Mouse (Mus musculus) neural tube, embryonic 12.5 days (tissue): Measurements from ENCODE around the gene Sbno1. TPM values are rescaled to one million over a fixed set of nuclear protein-coding genes. Genes with fewer than 3 reads are reported as not detected.

Experiments used
- ATAC-seq: fragments of 200-750 bp; cut with Nextera tagmentation; 2 replicates; pipeline ENCODE4 v1.8.0; 2017; ENCODE audit warnings: low read depth, mild to moderate bottlenecking, moderate TSS enrichment, moderate library complexity; ENCODE audit not compliant: low FRiP score
- H3K27ac ChIP-seq: fragments of 300-500 bp; sonication (generic); 2 replicates; pipeline ENCODE4 v1.5.1; 2016
- H3K27me3 ChIP-seq: fragments of 300-500 bp; sonication (generic); replicated peaks from 2 replicates; pipeline ENCODE4 v1.6.1; 2016; ENCODE audit warnings: mild to moderate bottlenecking
- H3K36me3 ChIP-seq: fragments of 300-500 bp; sonication (generic); 2 replicates; pipeline ENCODE4 v1.6.1; 2016; ENCODE audit warnings: mild to moderate bottlenecking
- H3K4me1 ChIP-seq: fragments of 300-500 bp; sonication (generic); 2 replicates; pipeline ENCODE4 v1.6.1; 2016
- H3K4me2 ChIP-seq: fragments of 300-500 bp; sonication (generic); replicated peaks from 2 replicates; pipeline ENCODE4 v1.6.1; 2016; ENCODE audit warnings: mild to moderate bottlenecking
- H3K4me3 ChIP-seq: fragments of 300-500 bp; sonication (generic); 2 replicates; pipeline ENCODE4 v1.5.1; 2016
- H3K9ac ChIP-seq: fragments of 300-500 bp; sonication (generic); 2 replicates; pipeline ENCODE4 v1.6.1; 2016; ENCODE audit warnings: mild to moderate bottlenecking
- H3K9me3 ChIP-seq: fragments of 300-500 bp; sonication (generic); 2 replicates; pipeline ENCODE4 v1.6.1; 2016; ENCODE audit warnings: mild to moderate bottlenecking
- whole genome bisulfite sequencing: fragments of 180-500 bp; shearing (Covaris S2); methylation state at CpG from one replicate; pipeline ENCODE4 v1.1.7; 2016; 5-methylcytosine and 5-hydroxymethylcytosine counted together
- polyA plus RNA-seq: library from polyadenylated mRNA; unstranded; fragments of >200 nt; fragmentation: Nextera tagmentation; extraction: Ambion mirVana; gene quantifications from 2 replicates; pipeline ENCODE4 v1.2.1, GENCODE M21; 2016

Gene Sbno1
- polyA plus RNA-seq, 1 experiment from 2014 or later: 108 TPM

- peak; percentile 98 for ATAC-seq
- H3K36me3 ChIP-seq: no peaks in the 10 kb centered on the region
- peak within 1 kb of the TSS; percentile 97 for H3K4me2 ChIP-seq
- H3K9ac ChIP-seq: peak within 1 kb of the TSS; percentile 74
- peak within 1 kb of the TSS; percentile 53 for H3K27ac ChIP-seq
- H3K4me1 ChIP-seq: peaks cover 10% of the 10 kb centered on the region
- no peaks in the 10 kb centered on the region for H3K27me3 ChIP-seq
- WGBS: 1% methylated on average over 34 of the region's 34 CpGs
- no peaks in the 10 kb centered on the region for H3K9me3 ChIP-seq
- peak within 1 kb of the TSS; percentile 73 for H3K4me3 ChIP-seq
Measured at GRCm38 (mm10) chr5:124439447-124440093, 13.8 kb upstream of the Sbno1 start, which contains the start of gene Kmt5a. TSS of gene Kmt5a (plus strand) at chr5:124439930.

- H3K36me3 ChIP-seq: no peaks in the 10 kb centered on the region
- H3K27ac ChIP-seq: no peak overlapping the region
- H3K9ac ChIP-seq: no peak overlapping the region
- H3K4me3 ChIP-seq: 0 out of 2 replicates have a peak overlapping the region, but pooled peaks have one; percentile 73
- 66% methylated on average over 5 of the region's 5 CpGs for WGBS
- H3K27me3 ChIP-seq: no peaks in the 10 kb centered on the region
- no peak for ATAC-seq
- peak overlapping the region; percentile 97 for H3K4me2 ChIP-seq
- H3K9me3 ChIP-seq: no peaks in the 10 kb centered on the region
- peaks cover 8% of the 10 kb centered on the region; the same call in 1 of the 2 replicates for H3K4me1 ChIP-seq
Measured at GRCm38 (mm10) chr5:124438746-124439145, 12.9 kb upstream of the Sbno1 start.

DNA sequence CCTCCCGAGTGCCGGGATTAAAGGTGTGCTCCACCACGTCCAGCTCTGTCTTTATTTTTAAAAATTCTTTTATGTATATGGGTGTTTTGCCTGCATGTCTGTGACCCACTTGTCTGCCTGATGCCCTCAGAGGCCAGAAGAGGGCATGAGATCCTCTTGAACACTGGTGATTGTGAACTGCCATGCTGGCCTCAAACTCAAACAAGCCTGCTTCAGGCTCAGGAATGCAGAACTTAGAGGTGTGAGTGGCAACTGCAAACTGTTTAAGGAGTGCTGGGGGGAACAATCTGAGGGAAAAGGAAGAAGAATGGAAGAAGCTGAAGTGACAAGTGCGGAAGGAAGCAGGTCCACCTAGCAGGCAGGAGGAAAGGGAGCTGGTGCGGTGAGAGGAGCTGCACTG is 12.4 kb upstream of the Sbno1 start:
- no peak for ATAC-seq

GRCm38 (mm10) chr5:124433048-124433447 is 7.2 kb upstream of the Sbno1 start:
- ATAC-seq: no peak

More for the DNA sequence above, 12.4 kb upstream of the Sbno1 start:
- Histone ChIP-seq H3K9me3 (no peaks in the 10 kb centered on the region), H3K27ac (no peak overlapping the region), H3K36me3 (no peaks in the 10 kb centered on the region), H3K4me3 (no peak overlapping the region), H3K4me1 (peaks cover 8% of the 10 kb centered on the region; the same call in 1 of the 2 replicates), H3K27me3 (no peaks in the 10 kb centered on the region), H3K9ac (no peak overlapping the region), H3K4me2 (no peak overlapping the region)
- 91% methylated on average over 5 of the region's 5 CpGs for WGBS

DNA sequence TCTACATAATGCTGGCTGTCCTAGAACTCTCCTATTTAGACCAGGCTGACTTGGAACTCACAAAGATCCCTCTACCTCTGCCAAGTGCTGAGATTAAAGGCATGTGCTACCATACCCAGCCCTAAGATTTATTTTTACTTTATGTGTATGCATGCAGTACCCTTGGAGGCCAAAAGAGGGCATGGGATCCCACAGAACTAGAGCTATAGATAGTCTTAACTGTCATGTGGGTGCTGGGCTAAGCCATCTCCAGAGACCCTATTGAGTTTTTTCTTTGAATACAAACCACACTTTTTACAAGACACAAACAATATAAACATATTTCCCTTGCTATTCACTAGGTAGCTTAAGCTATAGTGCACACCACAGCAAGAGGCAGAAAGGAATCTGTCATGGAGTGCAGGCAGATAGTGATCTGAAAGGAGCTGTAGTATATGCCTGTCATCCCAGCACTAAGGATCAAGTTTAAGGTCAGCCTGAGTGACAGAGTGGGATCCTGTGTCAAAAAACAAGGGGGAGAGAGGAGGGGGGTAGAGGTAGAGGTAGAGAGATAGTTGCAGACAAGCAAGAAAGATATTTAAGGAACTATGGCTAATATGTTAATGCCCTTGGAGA is 6.7 kb upstream of the Sbno1 start:
- H3K27ac ChIP-seq: no peak overlapping the region
- no peaks in the 10 kb centered on the region for H3K27me3 ChIP-seq
- no peaks in the 10 kb centered on the region for H3K36me3 ChIP-seq
- no peaks in the 10 kb centered on the region for H3K4me1 ChIP-seq
- H3K9ac ChIP-seq: no peak overlapping the region
- H3K9me3 ChIP-seq: no peaks in the 10 kb centered on the region
- no peak overlapping the region for H3K4me2 ChIP-seq
- H3K4me3 ChIP-seq: no peak overlapping the region
- ATAC-seq: 0 out of 2 replicates have a peak, but pooled peaks have one; percentile 37

More at GRCm38 (mm10) chr5:124433048-124433447, 7.2 kb upstream of the Sbno1 start:
- Histone ChIP-seq H3K4me1 (no peaks in the 10 kb centered on the region), H3K4me3 (no peak overlapping the region), H3K36me3 (no peaks in the 10 kb centered on the region), H3K27ac (no peak overlapping the region), H3K4me2 (no peak overlapping the region), H3K9ac (no peak overlapping the region), H3K9me3 (no peaks in the 10 kb centered on the region), H3K27me3 (no peaks in the 10 kb centered on the region)
- 69% methylated on average over 2 of the region's 2 CpGs for WGBS

DNA sequence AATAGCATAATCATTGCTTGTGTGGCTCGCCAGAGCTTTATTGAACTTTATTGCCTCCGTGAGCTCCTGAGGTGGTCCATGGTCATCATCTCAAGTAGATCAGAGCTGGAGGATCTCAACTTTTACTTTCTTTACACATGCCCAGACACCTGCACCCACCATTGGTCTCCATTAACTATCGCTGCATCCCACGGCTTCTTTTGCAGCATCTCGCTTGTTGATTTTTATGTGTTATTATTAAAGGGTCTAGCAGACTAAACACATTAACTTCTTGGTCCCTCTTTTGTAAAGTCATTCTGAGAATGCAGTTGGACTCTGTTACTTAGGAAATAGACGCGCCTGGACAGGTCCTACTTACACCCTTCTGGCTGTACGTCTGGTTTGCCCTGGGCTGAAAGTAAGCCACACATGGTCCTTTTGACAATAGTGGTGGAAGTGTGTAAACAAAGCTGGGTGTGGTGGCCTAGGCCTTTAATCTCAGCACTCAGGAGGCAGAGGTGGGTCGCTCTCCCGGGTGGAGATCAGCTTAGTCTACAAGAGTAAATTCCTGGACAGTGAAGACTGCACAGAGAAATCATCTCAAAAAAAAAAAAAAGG is 772 bp upstream of the Sbno1 start:
- Histone ChIP-seq H3K27me3 (no peaks in the 10 kb centered on the region), H3K9ac (0 out of 2 replicates have a peak overlapping the region, but pooled peaks have one; percentile 17), H3K27ac (no peak overlapping the region), H3K4me3 (peak overlapping the region; percentile 95), H3K36me3 (no peaks in the 10 kb centered on the region), H3K4me1 (peaks cover 8% of the 10 kb centered on the region; the same call in 1 of the 2 replicates), H3K4me2 (peak overlapping the region; percentile 96), H3K9me3 (no peaks in the 10 kb centered on the region)
- no peak; the same call in 1 of the 2 replicates for ATAC-seq
- 92% methylated on average over 10 of the region's 10 CpGs for WGBS

- no peaks in the 10 kb centered on the region for H3K27me3 ChIP-seq
- peaks cover 8% of the 10 kb centered on the region; the same call in 1 of the 2 replicates for H3K4me1 ChIP-seq
- under 1% methylated on average over 63 of the region's 63 CpGs for WGBS
- no peaks in the 10 kb centered on the region for H3K36me3 ChIP-seq
- peak overlapping the region; percentile 94 for H3K9ac ChIP-seq
- peak overlapping the region; percentile 54; the same call in 1 of the 2 replicates for H3K27ac ChIP-seq
- no peaks in the 10 kb centered on the region for H3K9me3 ChIP-seq
- ATAC-seq: peak; percentile 63
- peak overlapping the region; percentile 96 for H3K4me2 ChIP-seq
- peak overlapping the region; percentile 95 for H3K4me3 ChIP-seq
Measured at GRCm38 (mm10) chr5:124424723-124425411, 934 bp downstream of the Sbno1 start.

DNA sequence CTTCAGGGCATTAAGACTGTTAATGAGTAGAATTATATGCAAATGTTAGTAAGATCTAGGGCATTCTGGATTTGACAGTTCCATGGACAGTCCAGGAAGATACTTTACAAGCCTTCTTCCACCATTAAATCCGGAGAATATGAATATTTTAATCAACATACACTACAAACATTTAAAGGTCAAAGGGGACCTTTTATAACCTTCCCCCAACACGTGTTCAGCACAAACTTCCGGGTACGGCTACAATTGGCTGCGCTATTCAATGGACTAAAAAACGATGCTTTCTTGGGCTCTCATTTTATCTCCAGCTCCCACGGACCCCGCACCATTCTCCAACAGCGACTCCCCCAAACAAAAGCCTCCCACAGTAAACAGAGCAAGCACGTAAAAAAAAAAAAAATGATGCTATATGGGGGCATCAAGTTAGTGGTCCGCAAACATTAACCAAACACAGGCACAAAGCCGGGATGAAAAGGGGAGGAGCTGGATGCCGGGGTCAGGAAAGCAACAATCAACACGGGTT is 1.5 kb downstream of the Sbno1 start:
- no peak for ATAC-seq
- no peak overlapping the region for H3K27ac ChIP-seq
- WGBS: 4% methylated on average over 14 of the region's 14 CpGs

GRCm38 (mm10) chr5:124421786-124422185 is 4.0 kb downstream of the Sbno1 start:
- no peaks in the 10 kb centered on the region for H3K27me3 ChIP-seq
- H3K4me1 ChIP-seq: peaks cover 8% of the 10 kb centered on the region; the same call in 1 of the 2 replicates
- no peak for ATAC-seq
- 97% methylated on average over 2 of the region's 2 CpGs for WGBS
- no peak overlapping the region for H3K4me2 ChIP-seq
- H3K9me3 ChIP-seq: no peaks in the 10 kb centered on the region
- H3K36me3 ChIP-seq: no peaks in the 10 kb centered on the region
- no peak overlapping the region for H3K4me3 ChIP-seq
- H3K9ac ChIP-seq: no peak overlapping the region
- no peak overlapping the region for H3K27ac ChIP-seq

More for the DNA sequence above, 1.5 kb downstream of the Sbno1 start:
- Histone ChIP-seq H3K27me3 (no peaks in the 10 kb centered on the region), H3K4me3 (peak overlapping the region; percentile 95), H3K9me3 (no peaks in the 10 kb centered on the region), H3K4me2 (peak overlapping the region; percentile 96), H3K36me3 (no peaks in the 10 kb centered on the region), H3K9ac (peak overlapping the region; percentile 94), H3K4me1 (peaks cover 8% of the 10 kb centered on the region; the same call in 1 of the 2 replicates)

- ATAC-seq: no peak
- H3K27ac ChIP-seq: no peak overlapping the region
- H3K9me3 ChIP-seq: no peaks in the 10 kb centered on the region
- H3K4me3 ChIP-seq: no peak overlapping the region
- H3K4me2 ChIP-seq: no peak overlapping the region
- no peaks in the 10 kb centered on the region for H3K36me3 ChIP-seq
- 93% methylated on average over 2 of the region's 2 CpGs for WGBS
- H3K27me3 ChIP-seq: no peaks in the 10 kb centered on the region
- H3K9ac ChIP-seq: no peak overlapping the region
- H3K4me1 ChIP-seq: 0 out of 2 replicates have a peak, but pooled peaks cover under 1% of the 10 kb centered on the region
Measured at GRCm38 (mm10) chr5:124418903-124419302, 6.9 kb downstream of the Sbno1 start.

- WGBS: 96% methylated on average over 5 of the region's 5 CpGs
- H3K27ac ChIP-seq: no peak overlapping the region
- no peak overlapping the region for H3K4me3 ChIP-seq
- ATAC-seq: no peak
- no peaks in the 10 kb centered on the region for H3K4me1 ChIP-seq
- peaks cover 47% of the 10 kb centered on the region for H3K36me3 ChIP-seq
- no peaks in the 10 kb centered on the region for H3K9me3 ChIP-seq
- no peak overlapping the region for H3K4me2 ChIP-seq
- no peak overlapping the region for H3K9ac ChIP-seq
- no peaks in the 10 kb centered on the region for H3K27me3 ChIP-seq
Measured at GRCm38 (mm10) chr5:124412163-124412562, 13.6 kb downstream of the Sbno1 start.
